In the genomic region with DNA sequence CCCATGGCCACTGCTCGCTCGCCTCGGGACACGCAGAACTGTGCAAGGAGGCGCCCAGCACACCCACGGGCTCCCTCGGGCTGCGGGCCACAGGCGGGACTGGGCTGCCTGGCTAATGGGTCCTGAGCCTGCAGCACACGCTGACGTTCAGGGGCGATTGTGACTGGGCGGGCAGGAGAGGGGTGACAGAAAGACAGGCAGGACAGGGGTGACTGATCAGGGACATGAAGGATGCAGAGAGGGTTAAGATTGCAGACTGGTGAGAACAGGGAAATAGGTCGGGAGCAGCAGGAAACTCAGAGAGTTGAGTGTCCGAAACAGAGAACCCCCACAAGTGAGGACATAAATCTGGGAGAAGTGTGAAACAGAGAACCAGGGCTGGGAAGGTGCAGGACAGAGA, we compare ENCODE assay signal across 18 mouse cellular contexts. TPM values are rescaled to one million over a fixed set of nuclear protein-coding genes. Genes with fewer than 3 reads are reported as not detected.
DNase-seq lines count a peak whose midpoint lies in the region; ATAC-seq and TF ChIP-seq lines count a peak whose summit lies in the region.
"Had no signal": no experiment of that assay in that cellular context is flagged by ENCODE, and none has a peak within 500 bp of the region (broad histone marks: within the 10 kb centered on the region; RNA-seq: fewer than 3 reads in every experiment).

Dcdc2c (minus strand) TSS at position 101 of the 400 bp plus-strand sequence.

- peak within 1 kb of the TSS; percentile 53 for H3K4me2 ChIP-seq in heart, embryonic 11.5 days
- H3K4me2 ChIP-seq in hindbrain, embryonic 13.5 days = peak within 1 kb of the TSS; percentile 26; the same call in 1 of the 2 replicates
- H3K4me2 ChIP-seq in hindbrain, postnatal 0 days (ENCODE audit: low read depth, low read length) = no peak within 1 kb of the TSS
- H3K4me2 ChIP-seq in limb, embryonic 12.5 days = peak within 1 kb of the TSS; percentile 35
- H3K4me2 ChIP-seq: liver, embryonic 12.5 days had no signal

- intact Hi-C loops in heart, adult 2 months (cut with DNase I) = no loop called here

- H3K79me2 ChIP-seq in heart, adult 2 months (replicated peaks; ENCODE audit: control insufficient read depth, insufficient read depth, low read length) = no peaks in the 10 kb centered on the region

- H3K4me1 ChIP-seq in heart, embryonic 11.5 days (ENCODE audit: control insufficient read depth, insufficient read depth, low read length) = no peaks in the 10 kb centered on the region
- H3K4me1 ChIP-seq in heart, adult 2 months (ENCODE audit: control insufficient read depth, insufficient read depth, low read length) = no peaks in the 10 kb centered on the region
- peaks cover 7% of the 10 kb centered on the region for H3K4me1 ChIP-seq in hindbrain, embryonic 13.5 days (replicated peaks)
- H3K4me1 ChIP-seq in hindbrain, postnatal 0 days (ENCODE audit: insufficient read depth, low read length) = no peaks in the 10 kb centered on the region
- H3K4me1 ChIP-seq in megakaryocyte, embryonic 14.5 days = peaks cover 5% of the 10 kb centered on the region
- H3K4me1 ChIP-seq in limb, embryonic 12.5 days (replicated peaks) = peaks cover 2% of the 10 kb centered on the region; the same call in 1 of the 2 replicates
- H3K4me1 ChIP-seq: liver, embryonic 12.5 days had no signal

- H3K9me3 ChIP-seq in heart, embryonic 11.5 days (replicated peaks; ENCODE audit: control insufficient read depth, low read length) = no peaks in the 10 kb centered on the region
- H3K9me3 ChIP-seq in hindbrain, embryonic 13.5 days = no peaks in the 10 kb centered on the region
- no peaks in the 10 kb centered on the region for H3K9me3 ChIP-seq in hindbrain, postnatal 0 days (ENCODE audit: low read length)
- peaks cover 7% of the 10 kb centered on the region; the same call in 1 of the 2 replicates for H3K9me3 ChIP-seq in megakaryocyte, embryonic 14.5 days
- no peaks in the 10 kb centered on the region for H3K9me3 ChIP-seq in limb, embryonic 12.5 days
- H3K9me3 ChIP-seq: liver, embryonic 12.5 days had no signal

- H3K4me3 ChIP-seq in heart, embryonic 11.5 days (ENCODE audit: low read depth, low read length) = no peak within 1 kb of the TSS
- no peak within 1 kb of the TSS for H3K4me3 ChIP-seq in heart, adult 2 months
- no peak within 1 kb of the TSS for H3K4me3 ChIP-seq in hindbrain, embryonic 13.5 days
- H3K4me3 ChIP-seq in hindbrain, postnatal 0 days (ENCODE audit: low read length) = no peak within 1 kb of the TSS
- H3K4me3 ChIP-seq in megakaryocyte, embryonic 14.5 days (replicated peaks) = peak within 1 kb of the TSS; percentile 17
- H3K4me3 ChIP-seq in limb, embryonic 12.5 days (replicated peaks) = 0 out of 2 replicates have a peak within 1 kb of the TSS, but pooled peaks have one; percentile 8
- H3K4me3 ChIP-seq: liver, embryonic 12.5 days; myocyte had no signal

- H3K27ac ChIP-seq in heart, embryonic 11.5 days (ENCODE audit: low read depth, low read length) = no peak within 1 kb of the TSS
- H3K27ac ChIP-seq in heart, adult 2 months = no peak within 1 kb of the TSS
- H3K27ac ChIP-seq in hindbrain, embryonic 13.5 days = no peak within 1 kb of the TSS; the same call in 1 of the 2 replicates
- H3K27ac ChIP-seq in hindbrain, postnatal 0 days = no peak within 1 kb of the TSS
- H3K27ac ChIP-seq in limb, embryonic 12.5 days = no peak within 1 kb of the TSS
- H3K27ac ChIP-seq: liver, embryonic 12.5 days had no signal

- 57% methylated on average over 15 of the region's 15 CpGs for WGBS in heart, embryonic 11.5 days (ENCODE audit: insufficient replicate concordance)
- 59% methylated on average over 15 of the region's 15 CpGs for WGBS in heart, adult 2 months
- 73% methylated on average over 15 of the region's 15 CpGs for WGBS in hindbrain, embryonic 13.5 days
- 80% methylated on average over 15 of the region's 15 CpGs for WGBS in hindbrain, postnatal 0 days
- 67% methylated on average over 15 of the region's 15 CpGs for WGBS in limb, embryonic 12.5 days

- no peaks in the 10 kb centered on the region for H3K36me3 ChIP-seq in heart, embryonic 11.5 days (ENCODE audit: control insufficient read depth, insufficient read depth, low read length)
- no peaks in the 10 kb centered on the region for H3K36me3 ChIP-seq in heart, adult 2 months (ENCODE audit: control insufficient read depth, insufficient read depth, low read length)
- no peaks in the 10 kb centered on the region for H3K36me3 ChIP-seq in hindbrain, embryonic 13.5 days
- H3K36me3 ChIP-seq in hindbrain, postnatal 0 days (ENCODE audit: insufficient read depth, low read length) = no peaks in the 10 kb centered on the region
- H3K36me3 ChIP-seq in megakaryocyte, embryonic 14.5 days (replicated peaks; ENCODE audit: low read length) = no peaks in the 10 kb centered on the region
- H3K36me3 ChIP-seq in limb, embryonic 12.5 days = no peaks in the 10 kb centered on the region
- H3K36me3 ChIP-seq: liver, embryonic 12.5 days had no signal

- TF ChIP-seq EP300 in heart, adult 2 months (IDR thresholded peaks at IDR 0.05; ENCODE audit: insufficient read depth, low read depth, low read length) = no peak

- TF ChIP-seq POLR2A in heart, adult 2 months (IDR thresholded peaks at IDR 0.05; ENCODE audit: insufficient read depth, low read depth, low read length) = no peak

- TF ChIP-seq CTCF in heart, adult 2 months (IDR thresholded peaks at IDR 0.05) = no peak
- TF ChIP-seq CTCF in hindbrain, postnatal 0 days (IDR thresholded peaks at IDR 0.05; ENCODE audit: low read depth) = no peak

- H3K9ac ChIP-seq in heart, embryonic 11.5 days (ENCODE audit: low read depth, low read length) = no peak within 1 kb of the TSS
- no peak within 1 kb of the TSS for H3K9ac ChIP-seq in heart, adult 2 months (ENCODE audit: low read depth, low read length)
- H3K9ac ChIP-seq in hindbrain, embryonic 13.5 days = no peak within 1 kb of the TSS
- H3K9ac ChIP-seq in hindbrain, postnatal 0 days (replicated peaks; ENCODE audit: low read length) = no peak within 1 kb of the TSS
- no peak within 1 kb of the TSS for H3K9ac ChIP-seq in limb, embryonic 12.5 days (replicated peaks)
- H3K9ac ChIP-seq: liver, embryonic 12.5 days had no signal

- ATAC-seq in heart, embryonic 11.5 days (replicated peaks; ENCODE audit: insufficient number of reproducible peaks, low FRiP score, low TSS enrichment) = peak; percentile 52; the same call in 1 of the 2 replicates
- no peak for ATAC-seq in hindbrain, embryonic 13.5 days (ENCODE audit: low FRiP score)
- ATAC-seq in hindbrain, postnatal 0 days = no peak
- no peak for ATAC-seq in megakaryocyte, adult 5-6 weeks (ENCODE audit: poor library complexity, severe bottlenecking)
- no peak for ATAC-seq in limb, embryonic 12.5 days (ENCODE audit: insufficient number of reproducible peaks, insufficient read depth, low FRiP score, low TSS enrichment, low read depth)
- ATAC-seq: forebrain, embryonic 14.5 days; liver, embryonic 12.5 days had no signal

- H3K27me3 ChIP-seq in heart, embryonic 11.5 days (ENCODE audit: control insufficient read depth, insufficient read depth, low read length) = no peaks in the 10 kb centered on the region
- H3K27me3 ChIP-seq in heart, adult 2 months (ENCODE audit: control insufficient read depth, insufficient read depth, low read length) = no peaks in the 10 kb centered on the region
- H3K27me3 ChIP-seq in hindbrain, embryonic 13.5 days = no peaks in the 10 kb centered on the region
- H3K27me3 ChIP-seq in hindbrain, postnatal 0 days (ENCODE audit: insufficient read depth, low read length) = no peaks in the 10 kb centered on the region
- peaks cover 4% of the 10 kb centered on the region for H3K27me3 ChIP-seq in megakaryocyte, embryonic 14.5 days (replicated peaks)
- H3K27me3 ChIP-seq in limb, embryonic 12.5 days = peaks cover 21% of the 10 kb centered on the region
- H3K27me3 ChIP-seq: CH12.LX had no signal

- DNase-seq in heart, adult 2 months = no peak
- DNase-seq in hindbrain, postnatal 0 days (ENCODE audit: low spot score) = no peak
- DNase-seq in urinary bladder, adult 2 months (ENCODE audit: low spot score) = no peak
- DNase-seq: cerebellum, postnatal 10 days; kidney, adult 8-10 months; layer of hippocampus, adult 9-11 months; lung, postnatal 10 days; right cerebral cortex, postnatal 25 days had no signal

RNA-seq across cellular contexts. Expression of gene Dcdc2c, which starts in this region (rescaled TPM):
- 0.20 and 0.21 TPM in 2 replicates for polyA plus RNA-seq in heart, embryonic 11.5 days (2014; fragmentation: Nextera tagmentation; extraction: Ambion mirVana)
- under 1 TPM in 1 of 2 experiments, not detected in 1; 0.16 TPM for total RNA-seq in heart, adult 2 months (2021)
- not detected in 2 replicates for polyA plus RNA-seq in heart, adult 2 months (2012; rRNA removed)
- 0.30 TPM in 1 of 2 replicates, not detected in the other for polyA plus RNA-seq in hindbrain, embryonic 13.5 days (2015; fragmentation: Nextera tagmentation; extraction: Ambion mirVana)
- not detected in 2 replicates for total RNA-seq in hindbrain, postnatal 0 days (2014; rRNA removed)
- 0.10 TPM in 1 of 2 replicates, not detected in the other for polyA plus RNA-seq in hindbrain, postnatal 0 days (2015; fragmentation: Nextera tagmentation; extraction: Ambion mirVana)
- not detected in 2 replicates for polyA plus RNA-seq in megakaryocyte, embryonic 14.5 days (2012; ENCODE audit: insufficient read depth, low replicate concordance)
- total RNA-seq in megakaryocyte, adult 5-6 weeks (2015) = not detected in 2 replicates
- 0.45 TPM in 1 of 2 replicates, not detected in the other for total RNA-seq in megakaryocyte, adult 5-6 weeks (2017)
- 0.24 TPM in 1 of 2 replicates, not detected in the other for polyA plus RNA-seq in limb, embryonic 12.5 days (2016; fragmentation: Nextera tagmentation; extraction: Ambion mirVana)
- polyA plus RNA-seq in urinary bladder, adult 2 months (2012; rRNA removed) = not detected in 2 replicates
- total RNA-seq: CH12.LX; heart, postnatal 25 days had no signal
- polyA plus RNA-seq: forebrain, embryonic 14.5 days; liver, embryonic 12.5 days had no signal

Comparison
In these comparisons a context has a peak if more than half of its experiments do, and no peak if none do; other contexts are left out.
1. Peak in ATAC-seq and H3K4me2 ChIP-seq in heart, embryonic 11.5 days; RNA of the gene not detected or under 1 TPM.
2. H3K4me3 ChIP-seq: peak in megakaryocyte, embryonic 14.5 days (single experiment) and limb, embryonic 12.5 days (single experiment); none in heart, embryonic 11.5 days (single experiment), heart, adult 2 months (single experiment), hindbrain, embryonic 13.5 days (single experiment) and hindbrain, postnatal 0 days (single experiment).